10 mouse cellular contexts compared by ENCODE assay signal in genomic region chr3:94987578-94987977, GRCm38 (mm10). TPM values are rescaled to one million over a fixed set of nuclear protein-coding genes. Genes with fewer than 3 reads are reported as not detected.
DNase-seq lines count a peak whose midpoint lies in the region; ATAC-seq lines count a peak whose summit lies in the region.
"Had no signal": no experiment of that assay in that cellular context is flagged by ENCODE, and none has a peak within 500 bp of the region (broad histone marks: within the 10 kb centered on the region; RNA-seq: fewer than 3 reads in every experiment).

No protein-coding gene starts in this region.

- DNase-seq in adrenal gland, adult (ENCODE audit: inconsistent age in 2 of 2, low spot score in 1 of 2), result peak; percentile 87 to 93
- DNase-seq in adrenal gland, postnatal 4 days (ENCODE audit: low spot score in 2 of 2), result no peak
- peak; percentile 34 for DNase-seq in c-Kit-positive CD71-negative TER-119-negative erythroid progenitor cells, embryonic 14.5 days (ENCODE audit: low read depth)
- peak; percentile 49 for DNase-seq in lung, postnatal 10 days
- no peak for DNase-seq in cerebellum, postnatal 10 days

- peaks cover 21% of the 10 kb centered on the region for H3K36me3 ChIP-seq in heart, embryonic 15.5 days
- H3K36me3 ChIP-seq in midbrain, embryonic 15.5 days (replicated peaks), result peaks cover 12% of the 10 kb centered on the region

- peaks cover 46% of the 10 kb centered on the region for H3K4me1 ChIP-seq in heart, embryonic 15.5 days (replicated peaks)
- H3K4me1 ChIP-seq in midbrain, embryonic 15.5 days, result 0 out of 2 replicates have a peak, but pooled peaks cover 7% of the 10 kb centered on the region
- H3K4me1 ChIP-seq: midbrain, embryonic 12.5 days had no signal

- ATAC-seq in heart, embryonic 15.5 days (replicated peaks; ENCODE audit: insufficient number of reproducible peaks, insufficient read depth, low FRiP score, low read depth), result peak; percentile 86
- no peak for ATAC-seq in cerebellum, adult (ENCODE audit: insufficient number of reproducible peaks, low FRiP score, low TSS enrichment)
- ATAC-seq in midbrain, embryonic 15.5 days (replicated peaks), result no peak

- H3K9me3 ChIP-seq in heart, embryonic 15.5 days (replicated peaks), result no peaks in the 10 kb centered on the region
- no peaks in the 10 kb centered on the region for H3K9me3 ChIP-seq in midbrain, embryonic 15.5 days
- H3K9me3 ChIP-seq: embryonic facial prominence, embryonic 13.5 days; midbrain, embryonic 12.5 days had no signal

- peak overlapping the region; percentile 60 for H3K27ac ChIP-seq in heart, embryonic 15.5 days
- no peak overlapping the region for H3K27ac ChIP-seq in midbrain, embryonic 15.5 days
- H3K27ac ChIP-seq: embryonic facial prominence, embryonic 13.5 days; midbrain, embryonic 12.5 days had no signal

- H3K4me3 ChIP-seq in heart, embryonic 15.5 days, result no peak overlapping the region
- no peak overlapping the region for H3K4me3 ChIP-seq in midbrain, embryonic 15.5 days
- H3K4me3 ChIP-seq: embryonic facial prominence, embryonic 13.5 days; midbrain, embryonic 12.5 days had no signal

- no peaks in the 10 kb centered on the region for H3K27me3 ChIP-seq in heart, embryonic 15.5 days
- no peaks in the 10 kb centered on the region for H3K27me3 ChIP-seq in midbrain, embryonic 15.5 days (replicated peaks)
- H3K27me3 ChIP-seq: embryonic facial prominence, embryonic 13.5 days; midbrain, embryonic 12.5 days had no signal

- no peak overlapping the region for H3K9ac ChIP-seq in heart, embryonic 15.5 days
- no peak overlapping the region for H3K9ac ChIP-seq in midbrain, embryonic 15.5 days
- H3K9ac ChIP-seq: embryonic facial prominence, embryonic 13.5 days; midbrain, embryonic 12.5 days had no signal

- no peak overlapping the region for H3K4me2 ChIP-seq in heart, embryonic 15.5 days
- H3K4me2 ChIP-seq in midbrain, embryonic 15.5 days, result no peak overlapping the region
- H3K4me2 ChIP-seq: embryonic facial prominence, embryonic 13.5 days; midbrain, embryonic 12.5 days had no signal

RNA-seq across cellular contexts. Expression of gene Pi4kb, which starts 13.0 kb away (rescaled TPM):
- 10 to 100 TPM; 51.8 to 56.2 TPM for total RNA-seq in adrenal gland, postnatal 4 days (2021)
- polyA plus RNA-seq in heart, embryonic 15.5 days (2015; fragmentation: Nextera tagmentation; extraction: Ambion mirVana), result 14.7 and 20.8 TPM in 2 replicates
- polyA plus RNA-seq in midbrain, embryonic 15.5 days (2015; fragmentation: Nextera tagmentation; extraction: Ambion mirVana), result 22.5 and 24.6 TPM in 2 replicates

RNA-seq across cellular contexts. Expression of gene Zfp687, which starts 27.7 kb away (rescaled TPM):
- total RNA-seq in adrenal gland, postnatal 4 days (2021), result 10 to 100 TPM; 76.5 to 81.4 TPM
- polyA plus RNA-seq in heart, embryonic 15.5 days (2015; fragmentation: Nextera tagmentation; extraction: Ambion mirVana), result 12.3 and 18.3 TPM in 2 replicates
- 20.7 and 21.2 TPM in 2 replicates for polyA plus RNA-seq in midbrain, embryonic 15.5 days (2015; fragmentation: Nextera tagmentation; extraction: Ambion mirVana)

RNA-seq across cellular contexts. Expression of gene Rfx5, which starts 33.7 kb away (rescaled TPM):
- total RNA-seq in adrenal gland, postnatal 4 days (2021), result 10 to 100 TPM; 35.8 to 37.6 TPM
- 3.6 and 6.8 TPM in 2 replicates for polyA plus RNA-seq in heart, embryonic 15.5 days (2015; fragmentation: Nextera tagmentation; extraction: Ambion mirVana)
- polyA plus RNA-seq in midbrain, embryonic 15.5 days (2015; fragmentation: Nextera tagmentation; extraction: Ambion mirVana), result 6.5 and 7.0 TPM in 2 replicates

RNA-seq across cellular contexts. Expression of gene Selenbp1, which starts 54.7 kb away (rescaled TPM):
- total RNA-seq in adrenal gland, postnatal 4 days (2021), result 10 to 100 TPM; 50.8 to 55.9 TPM
- polyA plus RNA-seq in heart, embryonic 15.5 days (2015; fragmentation: Nextera tagmentation; extraction: Ambion mirVana), result 89.6 and 103 TPM in 2 replicates
- 11.2 and 14.0 TPM in 2 replicates for polyA plus RNA-seq in midbrain, embryonic 15.5 days (2015; fragmentation: Nextera tagmentation; extraction: Ambion mirVana)

RNA-seq across cellular contexts. Expression of gene Psmd4, which starts 54.8 kb away (rescaled TPM):
- total RNA-seq in adrenal gland, postnatal 4 days (2021), result 100 to 1,000 TPM; 243 to 263 TPM
- polyA plus RNA-seq in heart, embryonic 15.5 days (2015; fragmentation: Nextera tagmentation; extraction: Ambion mirVana), result 168 and 198 TPM in 2 replicates
- polyA plus RNA-seq in midbrain, embryonic 15.5 days (2015; fragmentation: Nextera tagmentation; extraction: Ambion mirVana), result 277 and 284 TPM in 2 replicates

Comparison
In these comparisons a context has a peak if more than half of its experiments do, and no peak if none do; other contexts are left out.
1. DNase-seq: peak in adrenal gland, adult (2 of 2), c-Kit-positive CD71-negative TER-119-negative erythroid progenitor cells, embryonic 14.5 days (single experiment) and lung, postnatal 10 days (single experiment); none in adrenal gland, postnatal 4 days (0 of 2) and cerebellum, postnatal 10 days (0 of 2).